Mouse (Mus musculus): ENCODE measurements around the gene Dctn2. TPM values are rescaled to one million over a fixed set of nuclear protein-coding genes. Genes with fewer than 3 reads are reported as not detected.

The Dctn2 gene
- polyA plus RNA-seq, 1 experiment from 2014 or later, result 345 TPM

- WGBS, result 56% methylated on average over 15 of the region's 15 CpGs
- no peaks in the 10 kb centered on the region for H3K27me3 ChIP-seq (ENCODE audit: control insufficient read depth, insufficient read depth, low read depth, low read length)
- H3K4me3 ChIP-seq (ENCODE audit: low read depth, low read length), result peak overlapping the region; percentile 57
These were observed 4.2 kb upstream of the Dctn2 start for GRCm38 (mm10) chr10:127261706-127262547.

GRCm38 (mm10) chr10:127262548-127263398 lies 3.4 kb upstream of the Dctn2 start, which contains the start of gene Kif5a:
Gene Kif5a, minus strand, starts transcription at chr10:127263348.
- Histone ChIP-seq H3K27me3 (ENCODE audit: control insufficient read depth, insufficient read depth, low read depth, low read length) (no peaks in the 10 kb centered on the region), H3K27ac (ENCODE audit: low read length) (peak within 1 kb of the TSS; percentile 85), H3K4me1 (ENCODE audit: control insufficient read depth, insufficient read depth, low read length) (peaks cover 48% of the 10 kb centered on the region), H3K4me2 (ENCODE audit: low read length) (peak within 1 kb of the TSS; percentile 93), H3K36me3 (ENCODE audit: control insufficient read depth, insufficient read depth, low read length) (no peaks in the 10 kb centered on the region), H3K9me3 (replicated peaks; ENCODE audit: control insufficient read depth, low read length, poor library complexity, severe bottlenecking) (no peaks in the 10 kb centered on the region), H3K4me3 (ENCODE audit: low read depth, low read length) (peak within 1 kb of the TSS; percentile 57), H3K9ac (ENCODE audit: low read depth, low read length) (peak within 1 kb of the TSS; percentile 76)
- ATAC-seq, result peak; percentile 56
- under 1% methylated on average over 52 of the region's 53 CpGs for WGBS

More at GRCm38 (mm10) chr10:127261706-127262547, 4.2 kb upstream of the Dctn2 start:
- peak overlapping the region; percentile 76 for H3K9ac ChIP-seq (ENCODE audit: low read depth, low read length)
- peak overlapping the region; percentile 85 for H3K27ac ChIP-seq (ENCODE audit: low read length)
- no peaks in the 10 kb centered on the region for H3K9me3 ChIP-seq (replicated peaks; ENCODE audit: control insufficient read depth, low read length, poor library complexity, severe bottlenecking)
- H3K4me1 ChIP-seq (ENCODE audit: control insufficient read depth, insufficient read depth, low read length), result peaks cover 42% of the 10 kb centered on the region
- H3K36me3 ChIP-seq (ENCODE audit: control insufficient read depth, insufficient read depth, low read length), result no peaks in the 10 kb centered on the region
- peak overlapping the region; percentile 93 for H3K4me2 ChIP-seq (ENCODE audit: low read length)
- no peak; the same call in 1 of the 2 replicates for ATAC-seq

GRCm38 (mm10) chr10:127263631-127264030 lies 2.5 kb upstream of the Dctn2 start:
- Histone ChIP-seq H3K4me2 (ENCODE audit: low read length) (peak overlapping the region; percentile 93), H3K27me3 (ENCODE audit: control insufficient read depth, insufficient read depth, low read depth, low read length) (no peaks in the 10 kb centered on the region), H3K27ac (ENCODE audit: low read length) (peak overlapping the region; percentile 85), H3K9me3 (replicated peaks; ENCODE audit: control insufficient read depth, low read length, poor library complexity, severe bottlenecking) (no peaks in the 10 kb centered on the region), H3K4me3 (ENCODE audit: low read depth, low read length) (peak overlapping the region; percentile 57), H3K36me3 (ENCODE audit: control insufficient read depth, insufficient read depth, low read length) (no peaks in the 10 kb centered on the region), H3K4me1 (ENCODE audit: control insufficient read depth, insufficient read depth, low read length) (peaks cover 49% of the 10 kb centered on the region), H3K9ac (ENCODE audit: low read depth, low read length) (peak overlapping the region; percentile 76; the same call in 1 of the 2 replicates)
- WGBS, result 57% methylated on average over 3 of the region's 3 CpGs
- ATAC-seq, result no peak

- Histone ChIP-seq H3K27me3 (ENCODE audit: control insufficient read depth, insufficient read depth, low read depth, low read length) (no peaks in the 10 kb centered on the region), H3K4me1 (ENCODE audit: control insufficient read depth, insufficient read depth, low read length) (peaks cover 47% of the 10 kb centered on the region), H3K27ac (ENCODE audit: low read length) (no peak overlapping the region), H3K4me3 (ENCODE audit: low read depth, low read length) (no peak overlapping the region), H3K9ac (ENCODE audit: low read depth, low read length) (no peak overlapping the region), H3K9me3 (replicated peaks; ENCODE audit: control insufficient read depth, low read length, poor library complexity, severe bottlenecking) (no peaks in the 10 kb centered on the region), H3K4me2 (ENCODE audit: low read length) (no peak overlapping the region), H3K36me3 (ENCODE audit: control insufficient read depth, insufficient read depth, low read length) (no peaks in the 10 kb centered on the region)
- ATAC-seq, result no peak
- 86% methylated on average over 8 of the region's 8 CpGs for WGBS
These were observed 1.8 kb upstream of the Dctn2 start for GRCm38 (mm10) chr10:127264336-127264735.

GRCm38 (mm10) chr10:127264971-127265370 lies 1.2 kb upstream of the Dctn2 start:
- no peaks in the 10 kb centered on the region for H3K36me3 ChIP-seq (ENCODE audit: control insufficient read depth, insufficient read depth, low read length)
- ATAC-seq, result no peak
- no peak overlapping the region for H3K9ac ChIP-seq (ENCODE audit: low read depth, low read length)
- 56% methylated on average over 4 of the region's 4 CpGs for WGBS
- no peaks in the 10 kb centered on the region for H3K9me3 ChIP-seq (replicated peaks; ENCODE audit: control insufficient read depth, low read length, poor library complexity, severe bottlenecking)
- no peak overlapping the region for H3K4me3 ChIP-seq (ENCODE audit: low read depth, low read length)
- H3K4me1 ChIP-seq (ENCODE audit: control insufficient read depth, insufficient read depth, low read length), result peaks cover 42% of the 10 kb centered on the region
- H3K27ac ChIP-seq (ENCODE audit: low read length), result no peak overlapping the region
- no peak overlapping the region for H3K4me2 ChIP-seq (ENCODE audit: low read length)
- no peaks in the 10 kb centered on the region for H3K27me3 ChIP-seq (ENCODE audit: control insufficient read depth, insufficient read depth, low read depth, low read length)

GRCm38 (mm10) chr10:127265727-127266111 lies 449 bp upstream of the Dctn2 start:
- Histone ChIP-seq H3K27ac (ENCODE audit: low read length) (peak overlapping the region; percentile 94), H3K4me2 (ENCODE audit: low read length) (peak overlapping the region; percentile 89), H3K27me3 (ENCODE audit: control insufficient read depth, insufficient read depth, low read depth, low read length) (no peaks in the 10 kb centered on the region), H3K4me1 (ENCODE audit: control insufficient read depth, insufficient read depth, low read length) (peaks cover 35% of the 10 kb centered on the region), H3K4me3 (ENCODE audit: low read depth, low read length) (peak overlapping the region; percentile 99), H3K9ac (ENCODE audit: low read depth, low read length) (peak overlapping the region; percentile 100; the same call in 1 of the 2 replicates), H3K9me3 (replicated peaks; ENCODE audit: control insufficient read depth, low read length, poor library complexity, severe bottlenecking) (no peaks in the 10 kb centered on the region), H3K36me3 (ENCODE audit: control insufficient read depth, insufficient read depth, low read length) (0 out of 2 replicates have a peak, but pooled peaks cover 2% of the 10 kb centered on the region)
- 26% methylated on average over 4 of the region's 4 CpGs for WGBS
- ATAC-seq, result peak; percentile 29; the same call in 1 of the 2 replicates

GRCm38 (mm10) chr10:127267318-127267717 lies 1.1 kb downstream of the Dctn2 start:
- Histone ChIP-seq H3K9ac (ENCODE audit: low read depth, low read length) (peak overlapping the region; percentile 100), H3K36me3 (ENCODE audit: control insufficient read depth, insufficient read depth, low read length) (peaks cover 4% of the 10 kb centered on the region; the same call in 1 of the 2 replicates), H3K27ac (ENCODE audit: low read length) (peak overlapping the region; percentile 94; the same call in 1 of the 2 replicates), H3K4me1 (ENCODE audit: control insufficient read depth, insufficient read depth, low read length) (peaks cover 26% of the 10 kb centered on the region), H3K27me3 (ENCODE audit: control insufficient read depth, insufficient read depth, low read depth, low read length) (no peaks in the 10 kb centered on the region), H3K4me3 (ENCODE audit: low read depth, low read length) (peak overlapping the region; percentile 99), H3K9me3 (replicated peaks; ENCODE audit: control insufficient read depth, low read length, poor library complexity, severe bottlenecking) (no peaks in the 10 kb centered on the region), H3K4me2 (ENCODE audit: low read length) (peak overlapping the region; percentile 89)
- ATAC-seq, result no peak
- WGBS, result 69% methylated on average over 5 of the region's 5 CpGs

GRCm38 (mm10) chr10:127268401-127268800 lies 2.2 kb downstream of the Dctn2 start:
- H3K9ac ChIP-seq (ENCODE audit: low read depth, low read length), result no peak overlapping the region
- H3K27ac ChIP-seq (ENCODE audit: low read length), result no peak overlapping the region
- H3K36me3 ChIP-seq (ENCODE audit: control insufficient read depth, insufficient read depth, low read length), result peaks cover 5% of the 10 kb centered on the region; the same call in 1 of the 2 replicates
- H3K4me3 ChIP-seq (ENCODE audit: low read depth, low read length), result no peak overlapping the region
- no peak overlapping the region for H3K4me2 ChIP-seq (ENCODE audit: low read length)
- no peak for ATAC-seq
- peaks cover 24% of the 10 kb centered on the region for H3K4me1 ChIP-seq (ENCODE audit: control insufficient read depth, insufficient read depth, low read length)
- 83% methylated on average over 5 of the region's 5 CpGs for WGBS
- no peaks in the 10 kb centered on the region for H3K9me3 ChIP-seq (replicated peaks; ENCODE audit: control insufficient read depth, low read length, poor library complexity, severe bottlenecking)
- no peaks in the 10 kb centered on the region for H3K27me3 ChIP-seq (ENCODE audit: control insufficient read depth, insufficient read depth, low read depth, low read length)

Measured in midbrain, embryonic 16.5 days (tissue).